Mouse (Mus musculus) cortical plate, adult 2 months (tissue): ENCODE measurements around the gene Mmel1.

Source experiments
- CTCF ChIP-seq: fragments of 200-500 bp; IDR thresholded peaks from 2 replicates; pipeline ENCODE4 v1.5.1; 2011; ENCODE audit warnings: mild to moderate bottlenecking, control low read depth, low read length; ENCODE audit not compliant: insufficient read depth; ENCODE audit errors: extremely low read depth
- POLR2A ChIP-seq: fragments of 200-500 bp; IDR thresholded peaks from 2 replicates; pipeline ENCODE4 v1.6.1; 2011; ENCODE audit warnings: mild to moderate bottlenecking, low read length, control low read depth; ENCODE audit not compliant: insufficient read depth; ENCODE audit errors: extremely low read depth

DNA sequence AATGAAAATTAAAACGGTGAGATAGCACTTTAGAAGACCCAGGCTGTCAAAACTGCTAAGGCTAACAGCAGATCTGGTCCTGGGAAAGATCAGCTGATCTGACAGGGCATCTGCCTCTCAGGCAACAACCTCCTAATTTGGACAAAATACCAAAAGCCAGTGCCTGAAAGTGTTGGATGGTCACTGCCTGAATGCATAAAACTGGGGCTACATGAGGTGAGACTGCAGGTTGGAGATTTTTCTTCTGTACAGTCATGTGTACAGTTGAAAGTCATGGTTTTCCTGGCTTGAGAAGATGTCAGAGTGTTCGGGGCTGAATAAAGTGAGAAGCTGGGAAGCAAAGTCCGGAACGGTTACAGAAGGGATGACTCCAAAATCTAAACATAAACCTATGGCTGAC, 15.5 kb upstream of the Mmel1 start:
- TF ChIP-seq CTCF (no peak), POLR2A (no peak)
